Mouse (Mus musculus) cortical plate, adult 2 months (tissue): ENCODE results near the gene Cacna1g.

ENCODE experiments used
- CTCF ChIP-seq: fragments of 200-500 bp; IDR thresholded peaks from 2 replicates; pipeline ENCODE4 v1.5.1; 2011; ENCODE audit warnings: mild to moderate bottlenecking, control low read depth, low read length; ENCODE audit not compliant: insufficient read depth; ENCODE audit errors: extremely low read depth
- POLR2A ChIP-seq: fragments of 200-500 bp; IDR thresholded peaks from 2 replicates; pipeline ENCODE4 v1.6.1; 2011; ENCODE audit warnings: mild to moderate bottlenecking, low read length, control low read depth; ENCODE audit not compliant: insufficient read depth; ENCODE audit errors: extremely low read depth

DNA sequence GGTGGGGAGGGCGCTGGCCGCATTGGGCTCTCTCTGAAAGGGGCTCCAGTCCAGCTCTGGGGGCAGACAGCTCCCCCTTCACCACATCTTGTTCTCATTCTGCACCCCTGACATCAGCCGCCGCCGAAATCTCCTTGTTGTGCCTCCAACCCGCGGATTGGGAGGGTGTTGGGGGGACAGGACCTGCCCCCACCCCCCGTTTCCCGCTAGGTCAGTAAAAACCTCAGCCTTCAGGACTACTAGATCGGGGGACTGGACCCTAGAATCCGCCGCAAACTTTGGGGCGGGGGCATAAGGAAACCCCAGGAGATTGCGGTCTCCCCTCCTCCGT, 1.4 kb downstream of the Cacna1g start:
- TF ChIP-seq POLR2A (no peak), CTCF (no peak)
